Mouse (Mus musculus) mouse embryonic stem cell (cell line): ENCODE data around the gene Aif1.

Experiments used
- in situ Hi-C, 2 experiments: fragments of 300-500 bp; cut with MboI; formaldehyde crosslinking; loops; 1 replicate in 1 of 2; 3 replicates in 1 of 2; pipeline ENCODE4 v1.14.3; 2019 to 2020; ENCODE audit warnings: low sequenced_read_pairs in 2 of 2, low pct_unique_long_range_greater_than_20kb in 1 of 2, mixed read lengths in 1 of 2; ENCODE audit not compliant: unreplicated experiment in 1 of 2

The Aif1 gene

GRCm38 (mm10) chr17:35175968-35176367 lies at the start of gene Aif1:
Gene Aif1 (minus strand): TSS chr17:35176068.
- in situ Hi-C loops = loop anchor here in 1 of 2 experiments (5.0 kb wide), 1 partner anchor 56 kb away; the partner anchor contains the start of gene Atp6v1g2

- in situ Hi-C loops = no loop called here
Measured at GRCm38 (mm10) chr17:35225456-35225855, 49.6 kb upstream of the Aif1 start.

DNA sequence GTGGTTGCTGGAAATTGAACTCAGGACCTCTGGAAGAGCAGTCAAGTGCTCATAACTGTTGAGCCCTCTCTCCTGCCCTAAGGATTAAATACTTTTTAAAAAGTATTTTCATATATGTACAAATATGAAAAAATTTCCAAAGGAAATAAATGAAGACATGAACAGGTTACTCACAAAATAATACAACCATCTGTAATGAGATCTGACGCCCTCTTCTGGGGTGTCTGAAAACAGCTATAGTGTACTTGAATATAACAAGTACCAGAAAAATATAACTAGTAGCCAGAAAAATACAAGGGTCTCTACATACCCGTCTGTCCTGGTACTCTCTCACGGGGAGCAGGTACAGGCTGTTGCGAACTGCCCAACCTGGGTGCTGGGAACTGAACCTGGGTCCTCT lies 48.8 kb upstream of the Aif1 start:
- in situ Hi-C loops = no loop called here

GRCm38 (mm10) chr17:35222299-35222698 lies 46.4 kb upstream of the Aif1 start:
- in situ Hi-C loops = no loop called here

DNA sequence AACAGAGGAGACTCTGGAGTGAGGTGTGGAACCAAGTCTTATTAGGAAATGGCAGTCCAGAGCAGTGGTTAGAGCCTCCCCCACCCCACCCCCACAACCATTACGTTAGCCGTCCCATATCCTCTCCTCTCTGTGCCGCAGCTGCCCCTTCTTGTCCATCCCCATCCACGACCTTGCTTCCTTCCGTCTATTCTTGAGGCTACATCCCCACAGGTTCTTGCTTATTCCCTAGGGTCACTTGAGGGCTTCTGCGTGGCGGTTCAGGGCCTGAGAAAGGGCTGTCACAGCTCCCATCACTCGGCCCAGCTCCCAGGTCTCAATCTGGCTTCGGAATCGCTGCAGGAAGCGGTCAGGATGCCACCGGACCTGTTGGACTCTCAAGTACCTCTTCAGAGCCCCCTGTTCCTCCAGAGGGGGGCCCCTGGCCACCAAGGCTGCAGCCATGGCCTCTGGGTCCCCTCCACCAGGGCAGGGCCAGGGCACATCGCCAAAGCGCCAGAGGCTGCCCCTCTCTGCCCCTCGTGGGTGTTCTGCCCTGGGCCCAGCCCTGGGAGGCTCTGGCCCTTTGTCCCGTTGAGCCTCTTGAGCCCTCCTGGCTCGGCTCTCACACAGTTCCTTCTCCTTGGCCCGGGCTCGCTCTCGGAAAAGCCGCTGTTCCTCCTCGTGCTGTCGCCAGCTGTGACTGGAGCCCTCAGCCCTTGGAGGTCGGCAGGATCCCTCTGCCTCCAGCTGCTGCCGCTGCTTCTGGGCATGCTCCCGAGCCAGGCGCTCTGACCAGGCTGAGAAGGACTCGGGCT lies 44.5 kb upstream of the Aif1 start, which contains the start of gene Gm16181:
Gm16181 (plus strand) TSS at position 679 of the 797 bp plus-strand sequence.
- in situ Hi-C loops = no loop called here

DNA sequence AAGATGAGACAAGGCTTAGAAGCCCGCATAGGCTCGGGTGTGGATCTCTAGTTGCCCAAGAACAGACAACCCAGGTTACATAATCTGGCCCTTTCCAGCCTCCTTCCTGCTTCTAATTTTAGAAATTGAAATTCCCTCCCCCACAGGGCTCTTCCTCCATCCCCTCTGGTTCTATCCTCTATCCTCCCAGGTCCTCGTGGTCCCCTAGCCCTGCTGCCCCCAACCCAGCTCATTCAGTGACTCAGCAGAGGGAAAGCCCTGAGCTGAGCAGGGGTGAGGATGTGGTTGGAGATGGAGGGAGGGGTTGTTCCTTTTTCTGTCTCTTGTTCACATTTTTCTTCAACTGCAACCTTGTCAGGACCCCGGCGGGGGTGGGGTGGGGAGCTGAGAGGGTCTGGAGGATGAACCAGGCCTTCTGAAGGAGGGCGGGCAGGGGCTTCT lies 43.8 kb upstream of the Aif1 start:
- in situ Hi-C loops = no loop called here

DNA sequence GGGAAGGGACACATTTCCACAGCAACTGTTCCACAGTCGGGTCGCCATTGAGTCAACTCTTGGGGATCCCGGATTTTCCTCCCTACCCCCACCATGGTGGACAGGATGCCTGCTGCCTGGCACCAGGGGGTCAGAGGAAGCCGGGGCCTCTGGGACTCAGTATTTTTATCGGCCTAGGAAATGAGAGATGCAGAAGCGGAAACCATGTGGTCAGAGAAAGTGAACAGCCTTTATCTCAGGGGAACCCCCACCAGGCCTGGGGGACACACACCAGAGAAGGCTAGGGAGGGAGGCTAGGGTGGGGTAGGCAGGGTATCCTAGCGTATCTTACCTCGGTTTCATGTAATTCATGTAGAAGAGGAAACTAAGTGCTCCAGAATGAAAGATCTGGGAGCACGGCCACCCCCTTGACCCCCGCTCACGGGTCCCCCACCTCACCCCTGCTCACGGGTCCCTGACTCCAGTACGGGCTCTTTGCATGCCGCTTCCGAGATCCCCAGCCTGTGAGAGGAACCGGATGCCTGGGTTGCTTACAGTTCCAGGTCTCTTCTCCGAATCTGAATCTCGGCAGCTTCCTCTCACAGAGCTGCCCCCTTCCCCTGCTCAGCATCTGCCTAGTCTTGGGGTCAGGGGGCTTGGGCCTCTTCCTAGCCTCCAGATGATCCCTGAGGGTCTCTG lies 42.8 kb upstream of the Aif1 start:
- in situ Hi-C loops = no loop called here

GRCm38 (mm10) chr17:35213071-35213470 lies 37.2 kb upstream of the Aif1 start:
- in situ Hi-C loops = no loop called here

- in situ Hi-C loops = no loop called here
Measured at GRCm38 (mm10) chr17:35210593-35210992, 34.7 kb upstream of the Aif1 start.

- in situ Hi-C loops = no loop called here
Measured at GRCm38 (mm10) chr17:35209785-35210535, 34.1 kb upstream of the Aif1 start.

GRCm38 (mm10) chr17:35205380-35205769 lies 29.5 kb upstream of the Aif1 start:
- in situ Hi-C loops = no loop called here

DNA sequence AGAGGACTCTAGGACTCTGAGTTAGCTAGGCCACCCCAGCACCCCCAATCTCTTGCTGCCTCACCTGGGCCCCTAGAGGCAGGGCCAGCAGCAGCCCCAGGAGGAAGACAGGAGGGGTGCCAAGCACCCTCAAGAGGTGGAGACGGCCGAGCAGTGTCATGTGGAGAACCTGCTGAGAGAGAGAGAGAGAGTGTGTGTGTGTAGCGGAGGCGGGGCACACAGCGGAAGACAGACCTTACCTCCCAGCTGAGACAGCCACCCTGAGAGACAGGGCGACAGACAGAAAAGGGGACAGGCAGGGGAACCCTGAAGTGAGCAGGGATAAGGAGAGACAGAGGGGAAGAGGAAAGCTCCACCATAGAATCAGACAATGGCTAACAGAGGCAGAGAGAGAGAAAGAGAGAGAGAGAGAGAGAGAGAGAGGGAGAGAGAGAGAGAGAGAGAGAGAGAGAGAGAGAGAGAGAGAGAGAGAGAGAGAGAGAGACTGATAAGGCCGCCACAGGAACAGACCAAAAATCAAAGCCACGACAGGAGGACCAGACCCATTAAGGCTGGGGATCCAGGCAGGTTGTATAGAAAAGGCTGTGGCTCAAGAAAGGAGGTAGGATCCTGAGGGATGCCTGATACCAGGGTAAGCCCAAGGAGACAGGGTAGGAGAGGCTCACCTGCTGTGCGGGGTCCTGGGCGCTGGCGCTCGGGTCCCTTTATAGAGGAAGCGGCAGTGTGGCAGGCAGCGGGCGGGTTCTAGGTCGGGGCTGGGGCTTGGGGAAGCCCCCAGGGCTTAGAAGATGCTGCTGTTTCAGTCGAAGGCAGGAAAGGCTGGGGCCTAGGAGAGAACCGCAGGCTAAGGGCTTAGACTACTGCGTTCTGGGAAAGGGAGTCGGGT lies 28.9 kb upstream of the Aif1 start, which contains the start of gene Lta:
Lta (minus strand) TSS at position 858 of the 886 bp plus-strand sequence.
- in situ Hi-C loops = no loop called here

GRCm38 (mm10) chr17:35202442-35202841 lies 26.6 kb upstream of the Aif1 start:
- in situ Hi-C loops = no loop called here

DNA sequence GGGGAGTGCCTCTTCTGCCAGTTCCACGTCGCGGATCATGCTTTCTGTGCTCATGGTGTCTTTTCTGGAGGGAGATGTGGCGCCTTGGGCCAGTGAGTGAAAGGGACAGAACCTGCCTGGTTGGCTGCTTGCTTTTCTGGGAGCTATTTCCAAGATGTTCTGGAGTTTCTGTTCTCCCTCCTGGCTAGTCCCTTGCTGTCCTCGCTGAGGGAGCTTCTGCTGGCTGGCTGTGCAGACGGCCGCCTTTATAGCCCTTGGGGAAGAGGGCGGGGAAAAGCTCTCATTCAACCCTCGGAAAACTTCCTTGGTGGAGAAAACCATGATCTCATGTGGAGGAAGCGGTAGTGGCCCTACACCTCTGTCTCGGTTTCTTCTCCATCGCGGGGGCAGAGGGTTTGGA lies 25.9 kb upstream of the Aif1 start, which contains the start of gene Tnf:
Tnf (minus strand) TSS at position 221 of the 400 bp plus-strand sequence.
- in situ Hi-C loops = no loop called here

DNA sequence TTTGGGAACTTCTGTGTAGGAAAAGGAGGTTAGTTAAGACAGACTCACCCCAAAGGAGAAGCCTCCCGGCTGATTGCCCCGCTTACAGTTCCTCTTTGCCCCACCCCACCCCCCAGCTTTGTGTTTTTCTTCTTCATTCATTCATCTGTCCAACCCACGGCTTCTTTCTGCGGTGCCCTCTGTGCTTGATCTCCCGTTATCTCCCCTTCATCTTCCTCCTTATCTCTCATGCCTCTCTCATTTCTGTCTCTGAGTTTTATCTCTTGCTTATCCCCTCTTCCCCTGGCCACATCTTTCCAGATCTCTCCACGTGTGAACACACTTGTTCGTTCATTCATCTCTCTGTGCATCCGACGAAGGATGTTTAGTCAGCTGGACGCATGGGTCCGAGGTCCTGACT lies 25.3 kb upstream of the Aif1 start:
- in situ Hi-C loops = no loop called here

DNA sequence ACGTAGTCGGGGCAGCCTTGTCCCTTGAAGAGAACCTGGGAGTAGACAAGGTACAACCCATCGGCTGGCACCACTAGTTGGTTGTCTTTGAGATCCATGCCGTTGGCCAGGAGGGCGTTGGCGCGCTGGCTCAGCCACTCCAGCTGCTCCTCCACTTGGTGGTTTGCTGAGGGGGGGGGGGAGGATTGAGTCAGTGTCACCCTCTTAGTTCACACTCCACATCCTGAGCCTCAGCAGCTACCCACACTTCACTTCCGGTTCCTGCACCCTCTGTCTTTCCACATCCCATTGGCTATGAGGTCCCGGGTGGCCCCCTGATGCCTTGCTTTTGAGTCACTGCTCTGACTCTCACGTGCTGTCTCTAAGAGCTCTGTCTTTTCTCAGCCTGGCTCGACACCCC lies 24.5 kb upstream of the Aif1 start:
- in situ Hi-C loops = no loop called here

DNA sequence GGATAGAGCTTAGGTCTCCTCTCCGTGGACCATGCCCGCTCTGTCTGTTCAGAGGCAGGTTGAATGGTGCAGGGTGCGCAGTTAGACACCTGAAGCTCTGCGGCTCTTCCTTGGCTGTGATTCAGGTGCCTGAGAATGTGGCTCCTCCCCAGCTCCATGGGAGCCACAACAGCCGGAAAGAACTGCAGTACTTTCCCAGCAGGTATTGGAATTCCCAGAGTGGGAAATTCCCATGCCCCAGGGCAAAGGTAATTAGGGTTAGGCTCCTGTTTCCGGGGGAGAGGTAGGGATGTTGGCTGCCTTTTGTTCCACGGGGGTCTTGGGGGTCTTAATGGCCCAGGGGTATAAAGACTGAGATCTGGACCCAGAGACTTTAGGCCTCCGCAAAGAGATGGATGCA lies 23.1 kb upstream of the Aif1 start:
- in situ Hi-C loops = no loop called here

GRCm38 (mm10) chr17:35198029-35198428 lies 22.2 kb upstream of the Aif1 start:
- in situ Hi-C loops = no loop called here
